Mouse (Mus musculus) embryonic stem cell, embryonic (primary cell): Measurements from ENCODE around the gene Cd3eap.

Experiments used
- CTCF ChIA-PET, 4 experiments: fragments of 300-600 bp in 2 of 4; fragments of 350-600 bp in 2 of 4; sonication (Branson Sonifier 250); formaldehyde crosslinking; loops; one replicate each; lab custom pipeline; 2022; ENCODE audit warnings: inconsistent platforms in 2 of 4; lab: Charles Lee
- POLR2A ChIA-PET, 4 experiments: fragments of 300-600 bp in 2 of 4; fragments of 350-600 bp in 2 of 4; sonication (Branson Sonifier 250); formaldehyde crosslinking; loops; one replicate each; lab custom pipeline; 2022; ENCODE audit warnings: antibody characterized with exemption in 4 of 4, inconsistent platforms in 1 of 4; lab: Charles Lee

The Cd3eap gene

DNA sequence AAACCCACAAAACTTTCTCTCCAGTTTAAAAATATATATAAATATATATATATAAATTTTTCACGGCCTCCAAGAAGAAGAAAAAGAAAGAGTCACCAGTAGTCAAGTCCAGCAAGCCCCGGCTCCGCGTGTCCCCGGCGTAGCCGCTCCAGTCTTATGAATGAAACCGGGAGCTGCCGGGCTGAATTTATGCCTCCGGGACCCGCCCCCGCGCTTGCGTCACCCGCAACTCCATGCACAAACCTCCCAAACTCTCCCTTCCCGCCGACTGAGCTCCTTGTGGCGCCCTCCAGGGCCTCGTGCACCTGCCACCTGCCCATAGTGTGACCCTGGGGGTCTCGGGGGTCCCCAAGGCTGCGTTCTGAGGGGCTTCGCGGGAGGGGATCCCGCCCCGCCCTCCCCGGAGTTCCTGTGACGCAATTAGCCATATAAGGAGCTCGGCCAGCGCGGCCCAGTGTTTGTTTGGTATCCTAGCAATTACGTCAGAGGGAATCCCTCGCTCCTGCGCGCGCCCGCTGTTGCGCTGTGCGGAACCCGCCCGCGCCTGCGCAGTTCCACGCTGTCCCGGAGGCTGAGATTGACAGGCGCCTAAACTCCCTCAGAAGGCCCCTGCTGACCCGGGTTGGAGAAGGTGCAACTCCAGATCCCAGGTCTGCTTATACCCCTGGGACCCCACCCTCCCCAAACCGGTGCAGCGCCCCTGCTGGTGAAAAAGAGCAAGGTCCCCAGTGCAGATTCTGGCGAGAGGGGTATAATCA is 49.2 kb downstream of the Cd3eap start, which contains the start of gene Fosb:
TSS of gene Fosb (minus strand) at position 168 of the 758 bp plus-strand sequence.
- ChIA-PET CTCF (interaction anchor here (0.5 to 3.5 kb wide), 36 partner anchors 9 to 280 kb away, joined by 3 to 36 read pairs (median 4); partner anchors contain the start of genes Cd3eap (in 2 of the 4), Ppp1r13l (in 2 of the 4), Dmwd (in 1 of the 4) and Ercc1 (in 1 of the 4)), POLR2A (interaction anchor here in 3 of 4 experiments (0.6 to 4.5 kb wide), 63 partner anchors 8 to 420 kb away, joined by 3 to 43 read pairs (median 4); partner anchors contain the start of genes Ppp1r13l (in 3 of the 3), Ercc1 (in 2 of the 3), Cd3eap (in 1 of the 3) and Qpctl (in 1 of the 3))

DNA sequence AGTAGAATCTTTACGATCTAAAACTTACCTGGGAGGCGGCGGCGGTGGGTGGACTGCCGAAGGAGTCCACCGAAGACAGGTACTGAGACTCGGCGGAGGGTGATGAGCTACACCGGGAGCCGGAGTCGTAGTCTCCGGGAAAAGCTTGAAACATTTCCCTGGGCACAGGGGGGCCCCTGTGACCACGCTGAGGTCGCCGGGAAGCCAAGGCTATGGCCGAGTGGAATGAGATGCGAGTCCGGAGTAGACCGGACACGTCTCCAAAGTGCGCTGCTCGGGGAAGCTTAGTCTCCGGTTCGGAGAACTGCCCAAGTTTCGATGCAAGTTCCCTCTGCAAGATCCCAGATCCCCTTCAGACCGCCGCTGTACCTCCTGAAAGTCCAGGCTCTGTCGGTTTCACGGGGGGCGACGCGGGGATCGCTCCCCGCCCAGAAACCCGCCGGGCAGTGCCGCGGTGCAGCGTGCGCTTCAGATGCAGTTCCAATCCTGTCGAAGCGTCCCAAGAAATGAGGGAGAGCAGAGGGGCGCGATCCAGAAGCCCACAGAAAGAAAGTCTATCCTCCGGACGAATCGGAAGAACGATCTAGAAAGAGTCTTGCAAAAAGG is 49.9 kb downstream of the Cd3eap start:
- ChIA-PET CTCF (interaction anchor here (0.6 to 3.5 kb wide), 29 partner anchors 8 to 234 kb away, joined by 3 to 36 read pairs (median 4); partner anchors contain the start of genes Cd3eap (in 2 of the 4), Ppp1r13l (in 2 of the 4), Dmwd (in 1 of the 4) and Ercc1 (in 1 of the 4)), POLR2A (interaction anchor here in 3 of 4 experiments (0.6 to 4.5 kb wide), 63 partner anchors 8 to 390 kb away, joined by 3 to 43 read pairs (median 4); partner anchors contain the start of genes Ppp1r13l (in 3 of the 3), Cd3eap (in 2 of the 3), Ercc1 (in 2 of the 3) and Vasp (in 2 of the 3))

DNA sequence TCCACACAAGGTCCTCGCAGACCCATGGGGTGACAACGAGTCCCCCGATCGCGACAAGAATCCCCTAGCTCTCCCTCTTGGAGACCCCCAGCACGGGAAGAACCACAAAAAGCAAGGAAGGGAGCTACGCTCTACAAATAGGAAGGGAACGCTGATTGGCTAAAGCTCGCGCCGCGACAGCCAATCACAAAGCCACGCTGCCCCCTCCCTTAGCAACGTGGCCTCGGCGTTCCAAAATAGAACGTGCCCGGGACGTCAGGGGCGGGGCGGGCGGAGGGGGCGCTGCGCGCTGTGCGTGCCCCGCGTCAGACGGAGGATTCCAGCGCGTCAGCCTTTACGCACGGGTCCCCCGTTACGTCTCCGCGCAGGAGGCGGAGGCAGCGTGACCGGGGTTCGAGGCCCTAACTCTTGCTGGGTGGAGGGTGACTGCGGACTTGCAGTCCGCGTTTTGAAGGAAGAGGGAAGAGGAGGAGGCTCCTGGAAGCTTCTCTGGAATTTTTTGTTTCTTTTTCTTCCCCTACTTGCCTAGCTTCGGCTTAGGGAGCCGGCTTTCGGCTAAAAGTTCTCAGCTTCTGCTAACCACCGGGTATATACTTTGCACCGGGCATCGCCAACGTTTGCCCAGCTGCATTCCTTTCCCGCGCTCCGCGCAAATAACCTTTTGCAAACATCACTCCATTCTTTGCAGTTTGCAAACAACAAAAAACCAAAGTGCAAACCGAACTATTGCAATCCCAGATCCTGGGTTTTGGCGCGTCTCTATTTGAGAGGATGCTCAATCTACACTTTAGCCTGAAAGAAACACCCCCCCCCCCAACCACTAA is 50.6 kb downstream of the Cd3eap start:
- CTCF ChIA-PET, result interaction anchor here (0.5 to 3.5 kb wide), 49 partner anchors 8 to 356 kb away, joined by 3 to 36 read pairs (median 4); partner anchors contain the start of genes Dmwd (in 1 of the 4) and Ercc1 (in 1 of the 4)
- POLR2A ChIA-PET, result interaction anchor here in 3 of 4 experiments (0.6 to 4.5 kb wide), 80 partner anchors 8 to 433 kb away, joined by 3 to 43 read pairs (median 4); partner anchors contain the start of genes Ercc1 (in 3 of the 3), Cd3eap (in 2 of the 3), Eml2 (in 2 of the 3) and Ppp1r13l (in 2 of the 3)

DNA sequence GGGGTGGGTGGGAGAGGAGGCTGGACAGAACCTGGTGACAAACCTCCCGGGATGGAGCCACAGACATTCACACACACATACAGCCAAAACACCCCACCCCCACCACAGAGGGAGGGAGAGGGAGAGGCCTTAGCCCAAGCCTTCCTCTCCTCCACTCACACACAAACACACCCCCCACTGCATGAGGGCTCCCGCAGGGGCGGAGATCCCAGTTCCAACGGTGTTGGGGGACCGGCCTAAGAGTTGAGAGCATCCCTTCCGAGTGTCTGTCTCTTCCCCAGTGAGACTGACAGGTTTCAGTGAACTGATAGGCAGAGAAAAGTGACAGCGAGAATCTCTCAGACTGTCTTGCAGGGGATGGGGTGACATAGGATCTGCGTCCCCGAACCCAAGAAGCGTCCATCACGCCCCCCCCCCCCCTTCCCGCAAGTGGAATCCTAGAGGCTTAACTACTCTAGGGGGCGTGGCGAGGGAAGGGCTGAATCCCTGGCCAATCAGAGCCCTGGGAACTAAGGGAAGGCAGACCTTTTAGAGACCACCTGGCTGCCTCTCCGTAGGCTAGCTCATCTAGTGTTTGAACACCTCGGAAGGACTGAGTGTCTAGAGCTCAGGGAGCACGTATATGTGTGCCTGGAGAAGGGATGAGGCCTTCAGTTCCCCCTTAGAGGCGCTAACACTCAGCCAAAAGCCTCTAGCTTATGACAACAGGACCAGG is 51.4 kb downstream of the Cd3eap start:
- POLR2A ChIA-PET, result interaction anchor here in 3 of 4 experiments (0.6 to 4.5 kb wide), 66 partner anchors 7 to 434 kb away, joined by 3 to 43 read pairs (median 4); partner anchors contain the start of genes Ercc1 (in 3 of the 3), Cd3eap (in 2 of the 3), Eml2 (in 2 of the 3) and Ppp1r13l (in 2 of the 3)
- CTCF ChIA-PET, result interaction anchor here (0.5 to 3.5 kb wide), 39 partner anchors 8 to 489 kb away, joined by 3 to 36 read pairs (median 4); partner anchors contain the start of gene Ercc1 (in 1 of the 4)

DNA sequence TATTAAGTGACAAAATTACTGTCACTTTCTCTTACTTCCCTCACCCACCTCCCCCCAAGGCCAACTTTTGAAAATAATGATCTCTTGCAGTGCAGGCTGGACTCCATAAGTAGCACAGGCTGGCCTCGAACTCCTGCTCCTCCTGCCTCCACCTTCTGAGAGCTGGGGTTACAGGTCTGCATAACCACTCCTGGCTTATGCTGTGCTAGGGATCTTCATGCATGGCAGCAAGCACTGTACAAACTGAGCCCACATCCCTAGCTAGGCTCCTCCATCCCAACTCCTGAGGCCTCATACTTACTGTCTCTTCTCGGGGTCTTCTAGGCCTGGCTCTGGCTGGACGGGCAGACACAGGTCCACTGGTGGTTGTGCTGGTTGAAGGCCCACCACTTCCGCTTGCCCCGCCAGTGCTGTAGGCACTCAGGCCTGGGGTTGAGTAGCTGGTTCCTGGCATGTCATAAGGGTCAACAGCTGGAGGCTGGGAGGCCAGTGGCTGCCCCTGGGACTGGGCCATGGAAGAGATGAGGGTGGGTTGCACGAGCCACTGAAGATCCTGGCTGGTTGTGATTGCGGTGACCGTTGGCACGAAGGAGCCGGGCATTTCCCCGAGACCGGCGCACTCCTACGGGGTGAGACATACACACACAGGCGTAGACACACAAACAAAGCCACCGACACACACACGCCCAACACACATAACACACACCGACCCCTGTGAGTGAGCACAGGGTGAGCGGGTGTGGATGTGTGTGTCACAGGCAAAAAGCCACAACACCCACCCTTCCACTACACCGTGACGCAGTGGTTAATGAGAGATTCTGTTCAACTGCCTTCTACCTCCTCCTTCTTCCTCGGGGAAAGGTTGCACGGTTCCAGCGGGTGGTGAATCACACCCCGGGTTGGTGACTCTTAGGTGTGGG is 52.2 kb downstream of the Cd3eap start:
- ChIA-PET POLR2A (interaction anchor here in 1 of 4 experiments (0.7 kb wide), 1 partner anchor 9 kb away, joined by 3 read pairs; no protein-coding TSS in a partner anchor), CTCF (interaction anchor here in 1 of 4 experiments (1.0 kb wide), 1 partner anchor 36 kb away, joined by 4 read pairs; no protein-coding TSS in a partner anchor)
